Mouse (Mus musculus) ZHBTc4 (cell line): Measurements from ENCODE around the gene Zc3h4.
"Not testable (repeated sequence)": the region's sequence is repeated elsewhere in the genome, so short reads cannot be mapped to it uniquely, and the experiment has no call there.

Experiments used
- DNase-seq: peaks from one replicate; pipeline ENCODE4 v3.0.0-alpha.2; 2011; ENCODE audit warnings: low read depth, low spot score

Gene Zc3h4

GRCm38 (mm10) chr7:16400689-16401611, at the start of gene Zc3h4:
Zc3h4 (plus strand) TSS chr7:16400910.
- DNase-seq, result peak; percentile 87

- no peak for DNase-seq
These were observed 44.7 kb upstream of the Zc3h4 start for GRCm38 (mm10) chr7:16355854-16356594.

GRCm38 (mm10) chr7:16357602-16358001, 43.1 kb upstream of the Zc3h4 start:
- no peak for DNase-seq

GRCm38 (mm10) chr7:16364319-16364718, 36.4 kb upstream of the Zc3h4 start:
- peak; percentile 6 for DNase-seq

GRCm38 (mm10) chr7:16364901-16365500, 35.7 kb upstream of the Zc3h4 start:
- DNase-seq, result peak; percentile 96

- no peak for DNase-seq
These were observed 34.5 kb upstream of the Zc3h4 start for GRCm38 (mm10) chr7:16366133-16366646.

GRCm38 (mm10) chr7:16366669-16367068, 34.0 kb upstream of the Zc3h4 start:
- DNase-seq, result no peak

- DNase-seq, result no peak
These were observed 31.9 kb upstream of the Zc3h4 start for GRCm38 (mm10) chr7:16368835-16369234.

GRCm38 (mm10) chr7:16370596-16370995, 30.1 kb upstream of the Zc3h4 start:
- DNase-seq, result no peak

GRCm38 (mm10) chr7:16373719-16374118, 27.0 kb upstream of the Zc3h4 start:
- DNase-seq, result peak; percentile 19

- DNase-seq, result no peak
These were observed 25.7 kb upstream of the Zc3h4 start for GRCm38 (mm10) chr7:16374989-16375388.

- peak; percentile 69 for DNase-seq
These were observed 24.2 kb upstream of the Zc3h4 start for GRCm38 (mm10) chr7:16376505-16376904.

GRCm38 (mm10) chr7:16387160-16388041, 13.3 kb upstream of the Zc3h4 start, which contains the start of gene Sae1:
Sae1 (minus strand) TSS chr7:16387806.
- DNase-seq, result peak; percentile 98

GRCm38 (mm10) chr7:16389942-16390341, 10.8 kb upstream of the Zc3h4 start:
- DNase-seq, result not testable (repeated sequence)

GRCm38 (mm10) chr7:16392923-16393322, 7.8 kb upstream of the Zc3h4 start:
- peak; percentile 47 for DNase-seq

- peak; percentile 50 for DNase-seq
These were observed 4.8 kb upstream of the Zc3h4 start for GRCm38 (mm10) chr7:16395944-16396343.

- DNase-seq, result no peak
These were observed 3.2 kb upstream of the Zc3h4 start for GRCm38 (mm10) chr7:16397465-16397864.

GRCm38 (mm10) chr7:16398387-16399050, 2.2 kb upstream of the Zc3h4 start:
- DNase-seq, result no peak

GRCm38 (mm10) chr7:16399098-16399819, 1.5 kb upstream of the Zc3h4 start:
- DNase-seq, result peak; percentile 95
